Mouse (Mus musculus) embryonic facial prominence, embryonic 11.5 days (tissue): Measurements from ENCODE around the gene Sept5. TPM values are rescaled to one million over a fixed set of nuclear protein-coding genes. Genes with fewer than 3 reads are reported as not detected.

ENCODE experiments used
- ATAC-seq: fragments of 200-750 bp; cut with Nextera tagmentation; replicated peaks from 2 replicates; pipeline ENCODE4 v1.8.0; 2017; ENCODE audit warnings: low read depth; ENCODE audit not compliant: insufficient number of reproducible peaks, low FRiP score, low TSS enrichment
- DNase-seq: peaks from one replicate; pipeline ENCODE4 v3.0.0-alpha.2; 2015; ENCODE audit warnings: low spot score
- H3K27ac ChIP-seq: fragments of 300-500 bp; sonication (generic); replicated peaks from 2 replicates; pipeline ENCODE4 v1.5.1; 2014; ENCODE audit warnings: mild to moderate bottlenecking, low read depth, low read length, control low read depth
- H3K27me3 ChIP-seq: fragments of 300-500 bp; sonication (generic); 2 replicates; pipeline ENCODE4 v1.6.1; 2014; ENCODE audit warnings: mild to moderate bottlenecking, low read length, moderate library complexity, mixed read lengths; ENCODE audit not compliant: control insufficient read depth, insufficient read depth
- H3K36me3 ChIP-seq: fragments of 300-500 bp; sonication (generic); replicated peaks from 2 replicates; pipeline ENCODE4 v1.6.1; 2014; ENCODE audit warnings: low read depth, mild to moderate bottlenecking, low read length, moderate library complexity, mixed read lengths; ENCODE audit not compliant: control insufficient read depth, insufficient read depth
- H3K4me1 ChIP-seq: fragments of 300-500 bp; sonication (generic); 2 replicates; pipeline ENCODE4 v1.6.1; 2014; ENCODE audit warnings: low read length, mixed read lengths; ENCODE audit not compliant: control insufficient read depth, insufficient read depth
- H3K4me2 ChIP-seq: fragments of 300-500 bp; sonication (generic); 2 replicates; pipeline ENCODE4 v1.6.1; 2014; ENCODE audit warnings: low read depth, mild to moderate bottlenecking, control low read depth, low read length, moderate library complexity
- H3K4me3 ChIP-seq: fragments of 300-500 bp; sonication (generic); 2 replicates; pipeline ENCODE4 v1.5.1; 2014; ENCODE audit warnings: low read depth, low read length, control low read depth
- H3K9ac ChIP-seq: fragments of 300-500 bp; sonication (generic); replicated peaks from 2 replicates; pipeline ENCODE4 v1.6.1; 2014; ENCODE audit warnings: mild to moderate bottlenecking, control low read depth, low read length
- H3K9me3 ChIP-seq: fragments of 300-500 bp; sonication (generic); replicated peaks from 2 replicates; pipeline ENCODE4 v1.6.1; 2016; ENCODE audit warnings: mild to moderate bottlenecking, low read length, inconsistent platforms, mixed read lengths; ENCODE audit not compliant: control insufficient read depth
- WGBS: fragments of 180-500 bp; shearing (Covaris S2); extraction: QIAGEN DNeasy Blood & Tissue Kit; methylation state at CpG from one replicate; pipeline ENCODE4 v1.1.7; 2014; 5-methylcytosine and 5-hydroxymethylcytosine counted together
- polyA plus RNA-seq: library from polyadenylated mRNA; unstranded; fragments of >200 nt; fragmentation: Nextera tagmentation; extraction: Ambion mirVana; gene quantifications from 2 replicates; pipeline ENCODE4 v1.2.1, GENCODE M21; 2014

The Sept5 gene
- polyA plus RNA-seq, 1 experiment from 2014 or later, result 33.7 TPM

GRCm38 (mm10) chr16:18588738-18589055, 41.1 kb downstream of the Sept5 start:
- peak overlapping the region; percentile 30 for H3K4me3 ChIP-seq
- peak overlapping the region; percentile 60 for H3K4me2 ChIP-seq

GRCm38 (mm10) chr16:18587847-18588737, 41.7 kb downstream of the Sept5 start:
- H3K27me3 ChIP-seq, result peaks cover 89% of the 10 kb centered on the region
- WGBS, result under 1% methylated on average over 57 of the region's 57 CpGs
- no peak overlapping the region for H3K27ac ChIP-seq
- peak overlapping the region; percentile 35 for H3K9ac ChIP-seq
- no peaks in the 10 kb centered on the region for H3K9me3 ChIP-seq
- H3K4me1 ChIP-seq, result peaks cover 24% of the 10 kb centered on the region
- H3K36me3 ChIP-seq, result no peaks in the 10 kb centered on the region
- peak overlapping the region; percentile 60 for H3K4me2 ChIP-seq
- no peak for ATAC-seq
- DNase-seq, result peak; percentile 55
- H3K4me3 ChIP-seq, result peak overlapping the region; percentile 30

More at GRCm38 (mm10) chr16:18588738-18589055, 41.1 kb downstream of the Sept5 start:
- Histone ChIP-seq H3K27ac (no peak overlapping the region), H3K9me3 (no peaks in the 10 kb centered on the region), H3K4me1 (peaks cover 24% of the 10 kb centered on the region), H3K9ac (peak overlapping the region; percentile 9; the same call in 1 of the 2 replicates), H3K36me3 (no peaks in the 10 kb centered on the region), H3K27me3 (peaks cover 86% of the 10 kb centered on the region)
- 1% methylated on average over 31 of the region's 31 CpGs for WGBS
- ATAC-seq (no peak), DNase-seq (no peak)

GRCm38 (mm10) chr16:18586906-18587546, 42.7 kb downstream of the Sept5 start:
- H3K27ac ChIP-seq, result peak overlapping the region; percentile 28; the same call in 1 of the 2 replicates
- peak overlapping the region; percentile 70 for H3K9ac ChIP-seq
- H3K36me3 ChIP-seq, result no peaks in the 10 kb centered on the region
- no peak for ATAC-seq
- peaks cover 26% of the 10 kb centered on the region for H3K4me1 ChIP-seq
- peak overlapping the region; percentile 46 for H3K4me3 ChIP-seq
- H3K4me2 ChIP-seq, result peak overlapping the region; percentile 70
- WGBS, result under 1% methylated on average over 36 of the region's 62 CpGs
- peak; percentile 33 for DNase-seq
- peaks cover 94% of the 10 kb centered on the region for H3K27me3 ChIP-seq
- no peaks in the 10 kb centered on the region for H3K9me3 ChIP-seq

GRCm38 (mm10) chr16:18586076-18586905, 43.5 kb downstream of the Sept5 start:
- peaks cover 30% of the 10 kb centered on the region for H3K4me1 ChIP-seq

GRCm38 (mm10) chr16:18585676-18586075, 44.1 kb downstream of the Sept5 start:
- ATAC-seq, result no peak
- 3% methylated on average over 10 of the region's 10 CpGs for WGBS
- Histone ChIP-seq H3K27ac (no peak overlapping the region), H3K4me2 (peak overlapping the region; percentile 34), H3K9me3 (no peaks in the 10 kb centered on the region), H3K4me3 (peak overlapping the region; percentile 46), H3K4me1 (peaks cover 28% of the 10 kb centered on the region), H3K9ac (peak overlapping the region; percentile 70), H3K36me3 (no peaks in the 10 kb centered on the region), H3K27me3 (peaks cover 94% of the 10 kb centered on the region)
- peak; percentile 28 for DNase-seq

More at GRCm38 (mm10) chr16:18586076-18586905, 43.5 kb downstream of the Sept5 start:
- Histone ChIP-seq H3K27me3 (peaks cover 94% of the 10 kb centered on the region), H3K4me2 (peak overlapping the region; percentile 70), H3K36me3 (no peaks in the 10 kb centered on the region), H3K9me3 (no peaks in the 10 kb centered on the region), H3K9ac (peak overlapping the region; percentile 70), H3K4me3 (peak overlapping the region; percentile 46), H3K27ac (peak overlapping the region; percentile 28; the same call in 1 of the 2 replicates)
- ATAC-seq (no peak), DNase-seq (peak; percentile 22)
- WGBS, result 1% methylated on average over 70 of the region's 83 CpGs

GRCm38 (mm10) chr16:18584901-18585510, 44.7 kb downstream of the Sept5 start:
- Histone ChIP-seq H3K4me1 (peaks cover 24% of the 10 kb centered on the region), H3K9ac (peak overlapping the region; percentile 70), H3K27ac (no peak overlapping the region), H3K4me3 (peak overlapping the region; percentile 46), H3K36me3 (no peaks in the 10 kb centered on the region), H3K4me2 (peak overlapping the region; percentile 34), H3K9me3 (no peaks in the 10 kb centered on the region), H3K27me3 (peaks cover 94% of the 10 kb centered on the region)
- DNase-seq (no peak), ATAC-seq (no peak)
- 12% methylated on average over 10 of the region's 10 CpGs for WGBS

- H3K4me3 ChIP-seq, result no peak overlapping the region
- H3K4me1 ChIP-seq, result peaks cover 24% of the 10 kb centered on the region
- H3K9ac ChIP-seq, result no peak overlapping the region
- ATAC-seq (no peak), DNase-seq (no peak)
- no peak overlapping the region for H3K4me2 ChIP-seq
- 19% methylated on average over 10 of the region's 10 CpGs for WGBS
- H3K36me3 ChIP-seq, result no peaks in the 10 kb centered on the region
- H3K27ac ChIP-seq, result no peak overlapping the region
- no peaks in the 10 kb centered on the region for H3K9me3 ChIP-seq
- H3K27me3 ChIP-seq, result peaks cover 89% of the 10 kb centered on the region
Observed at GRCm38 (mm10) chr16:18583673-18584357, 45.9 kb downstream of the Sept5 start.
